Mouse (Mus musculus) ES-Bruce4 (cell line): ENCODE measurements around the gene C2cd4a.

ENCODE experiments used
- CTCF ChIP-seq: IDR thresholded peaks from one replicate; pipeline ENCODE4 v1.8.1; 2011; ENCODE audit warnings: low read depth, low read length
- POLR2A ChIP-seq: IDR thresholded peaks from one replicate; pipeline ENCODE4 v1.8.1; 2011; ENCODE audit warnings: low read length; ENCODE audit not compliant: insufficient read depth

- no peak for TF ChIP-seq CTCF
- no peak for TF ChIP-seq POLR2A
Observed at GRCm38 (mm10) chr9:67874522-67875222, 42.5 kb upstream of the C2cd4a start.
